Mouse (Mus musculus) hindbrain, postnatal 0 days (tissue): ENCODE results near the gene Sh3bgrl. TPM values are rescaled to one million over a fixed set of nuclear protein-coding genes. Genes with fewer than 3 reads are reported as not detected.

Experiments used
- ATAC-seq: fragments of 200-750 bp; cut with Nextera tagmentation; 2 replicates; pipeline ENCODE4 v1.8.0; 2017; ENCODE audit warnings: mild to moderate bottlenecking, moderate TSS enrichment, moderate library complexity
- DNase-seq: peaks from one replicate; pipeline ENCODE4 v3.0.0-alpha.2; 2015; ENCODE audit warnings: low spot score
- H3K27ac ChIP-seq: fragments of 300-500 bp; sonication (generic); 2 replicates; pipeline ENCODE4 v1.5.1; 2014; ENCODE audit warnings: mild to moderate bottlenecking
- H3K27me3 ChIP-seq: fragments of 300-500 bp; sonication (generic); 2 replicates; pipeline ENCODE4 v1.6.1; 2014; ENCODE audit warnings: low read length, mixed read lengths; ENCODE audit not compliant: insufficient read depth
- H3K36me3 ChIP-seq: fragments of 300-500 bp; sonication (generic); 2 replicates; pipeline ENCODE4 v1.6.1; 2014; ENCODE audit warnings: low read length, mixed read lengths; ENCODE audit not compliant: insufficient read depth
- H3K4me1 ChIP-seq: fragments of 300-500 bp; sonication (generic); 2 replicates; pipeline ENCODE4 v1.6.1; 2014; ENCODE audit warnings: antibody characterized with exemption, low read length, mixed read lengths; ENCODE audit not compliant: insufficient read depth
- H3K4me2 ChIP-seq: fragments of 300-500 bp; sonication (generic); 2 replicates; pipeline ENCODE4 v1.6.1; 2014; ENCODE audit warnings: low read depth, mild to moderate bottlenecking, low read length, moderate library complexity, mixed read lengths
- H3K4me3 ChIP-seq: fragments of 300-500 bp; sonication (generic); 2 replicates; pipeline ENCODE4 v1.5.1; 2014; ENCODE audit warnings: low read length
- H3K9ac ChIP-seq: fragments of 300-500 bp; sonication (generic); replicated peaks from 2 replicates; pipeline ENCODE4 v1.6.1; 2014; ENCODE audit warnings: mild to moderate bottlenecking, low read length, moderate library complexity, mixed read lengths
- H3K9me3 ChIP-seq: fragments of 300-500 bp; sonication (generic); 2 replicates; pipeline ENCODE4 v1.6.1; 2016; ENCODE audit warnings: low read length, mixed read lengths
- CTCF ChIP-seq: IDR thresholded peaks from 2 replicates; pipeline ENCODE4 v1.5.1; 2016; ENCODE audit warnings: antibody characterized with exemption, control low read depth, low read depth
- WGBS: fragments of 180-500 bp; shearing (Covaris S2); extraction: QIAGEN DNeasy Blood & Tissue Kit; methylation state at CpG from one replicate; pipeline ENCODE4 v1.1.7; 2014; 5-methylcytosine and 5-hydroxymethylcytosine counted together
- polyA plus RNA-seq: library from polyadenylated mRNA; unstranded; fragments of >200 nt; fragmentation: Nextera tagmentation; extraction: Ambion mirVana; gene quantifications from 2 replicates; pipeline ENCODE4 v1.2.1, GENCODE M21; 2015
- total RNA-seq: library from RNA; depleted of rRNA; stranded (reverse); fragments of >200 nt; gene quantifications from 2 replicates; pipeline ENCODE4 v1.2.3, GENCODE M21; 2014

Sh3bgrl gene
- total and polyA plus RNA-seq, 2 experiments from 2014 or later, result 66.8 to 143 TPM

DNA sequence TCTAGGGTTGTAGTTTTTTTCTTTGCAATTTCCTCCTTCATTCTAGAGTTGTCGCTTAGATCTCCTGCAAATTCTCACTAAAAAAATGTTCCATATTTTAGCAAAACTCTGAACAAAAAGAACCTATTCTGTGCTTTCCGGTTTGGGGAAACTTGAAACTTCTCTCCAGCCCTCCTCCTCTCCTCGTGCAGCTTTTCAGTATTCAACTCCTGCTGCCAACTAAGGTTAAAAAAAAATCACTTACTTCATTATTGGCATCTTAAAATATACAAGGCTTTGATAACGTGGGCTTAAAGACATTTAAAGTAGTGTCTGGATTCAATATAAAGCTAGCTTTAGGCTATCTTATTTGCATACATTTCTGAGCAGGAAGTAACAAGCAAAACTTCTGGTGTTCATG, 365 bp upstream of the Sh3bgrl start:
- no peak for TF ChIP-seq CTCF

DNA sequence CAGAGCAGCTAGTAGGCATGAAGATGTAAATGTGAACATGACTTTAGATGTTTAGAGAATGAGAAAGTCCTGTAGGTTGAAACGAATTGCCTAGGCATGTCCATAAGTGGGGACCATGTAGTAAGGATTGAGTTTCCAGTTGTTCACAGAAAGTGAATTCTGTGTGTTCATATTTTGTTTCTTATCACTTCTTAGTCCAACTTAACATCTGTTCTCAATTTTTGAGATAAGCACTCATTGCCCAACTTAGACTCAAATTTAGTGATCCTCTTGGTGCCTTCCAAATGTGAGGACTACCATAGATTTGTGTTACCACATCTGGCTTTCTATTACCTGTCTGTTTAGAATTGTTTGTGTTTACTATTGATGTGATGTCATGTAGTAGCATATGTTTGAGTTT, 3.3 kb downstream of the Sh3bgrl start:
- WGBS, result 84% methylated on average over 1 of the region's 1 CpGs
- Histone ChIP-seq H3K9ac (no peak overlapping the region), H3K4me3 (no peak overlapping the region), H3K9me3 (no peaks in the 10 kb centered on the region), H3K27me3 (no peaks in the 10 kb centered on the region), H3K4me1 (no peaks in the 10 kb centered on the region), H3K27ac (no peak overlapping the region), H3K36me3 (no peaks in the 10 kb centered on the region), H3K4me2 (no peak overlapping the region)
- ATAC-seq (no peak), DNase-seq (no peak)
- no peak for TF ChIP-seq CTCF

More for the DNA sequence above, 365 bp upstream of the Sh3bgrl start:
- DNase-seq, result peak; percentile 12
- Histone ChIP-seq H3K4me3 (peak overlapping the region; percentile 49), H3K9me3 (no peaks in the 10 kb centered on the region), H3K9ac (peak overlapping the region; percentile 60; the same call in 1 of the 2 replicates), H3K4me2 (peak overlapping the region; percentile 55), H3K27ac (peak overlapping the region; percentile 76), H3K36me3 (no peaks in the 10 kb centered on the region), H3K4me1 (no peaks in the 10 kb centered on the region), H3K27me3 (no peaks in the 10 kb centered on the region)
- 20% methylated on average over 4 of the region's 4 CpGs for WGBS
- 0 out of 2 replicates have a peak, but pooled peaks have one; percentile 13 for ATAC-seq

DNA sequence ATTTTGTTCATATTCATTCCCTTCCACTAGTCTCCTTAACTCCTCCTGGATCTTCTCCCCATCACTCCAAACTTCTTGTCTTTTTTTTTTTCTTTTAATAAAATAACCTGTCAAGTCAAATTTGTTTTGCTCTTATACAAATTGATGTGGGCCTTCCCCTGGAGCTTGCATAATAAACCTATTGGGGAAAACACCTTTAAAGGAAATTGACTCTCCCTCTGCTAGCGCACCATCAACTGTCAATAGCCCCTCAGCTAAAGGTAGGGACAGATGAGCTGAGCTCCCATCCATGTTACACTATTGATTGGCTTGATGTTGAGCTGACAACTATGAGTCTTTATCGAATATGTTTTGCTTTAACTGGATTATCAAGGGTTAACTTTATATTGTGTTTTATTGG, 5.3 kb downstream of the Sh3bgrl start:
- Histone ChIP-seq H3K36me3 (no peaks in the 10 kb centered on the region), H3K4me1 (no peaks in the 10 kb centered on the region), H3K27me3 (no peaks in the 10 kb centered on the region), H3K27ac (no peak overlapping the region), H3K9me3 (no peaks in the 10 kb centered on the region), H3K4me3 (no peak overlapping the region), H3K9ac (no peak overlapping the region), H3K4me2 (no peak overlapping the region)
- no peak for DNase-seq
- WGBS, result 87% methylated on average over 2 of the region's 2 CpGs
- no peak for ATAC-seq
- no peak for TF ChIP-seq CTCF

DNA sequence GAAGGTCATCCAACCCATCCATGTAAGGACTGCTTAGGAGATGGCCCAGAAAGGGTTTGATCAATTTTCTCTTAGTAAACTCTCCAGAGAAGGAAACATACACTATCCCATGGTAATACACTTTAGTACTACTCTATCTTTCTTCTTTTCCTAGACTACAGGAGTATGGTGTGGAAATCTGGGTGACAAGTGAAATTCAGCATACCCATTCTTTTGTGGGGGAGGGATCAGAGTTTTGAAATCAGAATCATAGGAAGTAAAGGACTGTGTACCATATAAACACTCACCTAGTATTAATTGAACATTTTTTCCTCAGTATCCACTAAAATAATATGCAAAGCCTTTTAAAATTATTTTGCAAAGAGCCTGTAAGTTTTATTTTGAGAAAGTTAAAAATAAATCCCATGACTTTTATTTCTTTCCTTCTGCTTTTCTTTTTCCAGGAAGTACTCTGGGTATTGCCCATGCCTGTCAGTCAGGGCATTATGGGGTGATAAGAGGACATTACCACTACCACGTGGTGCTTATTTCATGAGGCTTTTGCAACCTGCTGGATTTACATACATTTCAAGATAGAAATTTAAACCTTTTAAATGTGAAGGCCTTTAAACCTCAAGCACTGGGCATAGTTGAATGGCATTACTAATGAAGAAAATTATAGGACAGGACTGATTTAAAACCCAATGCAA, 13.1 kb downstream of the Sh3bgrl start:
- Histone ChIP-seq H3K27ac (no peak overlapping the region), H3K4me3 (no peak overlapping the region), H3K36me3 (no peaks in the 10 kb centered on the region), H3K27me3 (no peaks in the 10 kb centered on the region), H3K4me1 (no peaks in the 10 kb centered on the region), H3K9ac (no peak overlapping the region), H3K9me3 (no peaks in the 10 kb centered on the region), H3K4me2 (no peak overlapping the region)
- no peak for TF ChIP-seq CTCF
- WGBS, result 56% methylated on average over 1 of the region's 1 CpGs
- DNase-seq, result no peak
- ATAC-seq, result no peak

DNA sequence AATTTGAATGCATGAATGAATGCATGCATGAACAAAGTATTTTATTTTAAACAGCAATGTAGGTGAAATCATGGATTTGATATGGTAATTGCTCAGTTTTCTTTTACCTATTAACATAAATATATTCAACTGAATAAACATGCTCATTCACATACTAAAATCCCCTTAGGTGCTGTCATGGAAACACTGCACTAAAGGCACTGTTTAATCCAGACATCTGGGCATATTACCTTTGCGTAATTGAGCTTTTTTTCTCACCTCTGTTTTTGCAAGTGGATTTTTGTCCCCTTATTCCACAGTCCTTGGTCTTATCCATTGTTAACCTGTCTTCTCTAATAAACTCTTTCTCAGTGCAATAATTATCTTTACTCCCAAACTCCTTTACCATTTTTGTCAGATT, 17.7 kb downstream of the Sh3bgrl start:
- H3K27me3 ChIP-seq, result no peaks in the 10 kb centered on the region
- no peak overlapping the region for H3K4me3 ChIP-seq
- H3K9ac ChIP-seq, result no peak overlapping the region
- no peaks in the 10 kb centered on the region for H3K9me3 ChIP-seq
- no peak for DNase-seq
- H3K4me2 ChIP-seq, result no peak overlapping the region
- no peak overlapping the region for H3K27ac ChIP-seq
- H3K4me1 ChIP-seq, result no peaks in the 10 kb centered on the region
- ATAC-seq, result no peak
- WGBS, result 78% methylated on average over 1 of the region's 1 CpGs
- no peak for TF ChIP-seq CTCF
- H3K36me3 ChIP-seq, result no peaks in the 10 kb centered on the region

DNA sequence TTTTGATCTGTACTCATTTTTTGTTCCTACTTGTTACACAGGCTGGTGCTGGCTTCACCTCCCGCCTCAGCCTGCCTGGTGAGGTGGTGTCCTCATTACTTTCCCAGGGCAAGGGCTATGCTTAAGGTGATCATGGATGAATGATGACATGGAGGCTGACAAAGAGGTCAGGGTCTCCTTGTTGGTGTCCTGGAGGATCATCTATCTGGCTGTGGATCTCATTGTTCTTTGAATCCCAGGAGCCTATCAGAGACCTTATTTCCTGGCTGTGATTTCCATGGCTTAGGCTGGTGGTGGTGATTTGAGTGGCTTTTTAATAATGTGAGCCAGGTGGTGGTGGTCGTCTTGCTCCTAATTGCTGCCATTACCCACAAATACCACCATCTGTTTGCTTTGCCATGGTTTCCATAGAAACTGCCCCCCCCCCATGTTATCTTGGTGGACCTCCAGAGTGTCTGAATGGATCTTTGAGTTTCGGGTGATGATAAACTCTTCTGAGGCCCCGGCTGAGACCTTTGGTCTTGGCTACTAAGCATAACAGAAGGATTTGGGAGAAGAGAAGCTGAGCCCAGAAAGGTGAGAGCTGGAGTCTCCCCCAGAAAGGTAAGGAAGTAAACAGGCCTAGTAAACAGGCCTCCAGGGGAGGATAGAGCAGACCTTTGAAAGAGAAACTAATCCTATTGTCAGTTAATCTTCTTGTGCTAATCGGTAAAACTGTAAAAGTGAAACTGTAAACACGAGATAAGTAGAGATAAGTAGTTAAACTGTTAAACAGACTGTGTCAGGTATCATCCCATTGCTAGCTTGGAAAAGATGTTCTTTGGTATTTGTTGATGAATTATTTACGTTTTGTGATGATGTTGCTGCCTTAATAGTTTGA, 18.5 kb downstream of the Sh3bgrl start:
- no peak overlapping the region for H3K27ac ChIP-seq
- WGBS, result 42% methylated on average over 7 of the region's 7 CpGs
- TF ChIP-seq CTCF, result no peak
- H3K36me3 ChIP-seq, result no peaks in the 10 kb centered on the region
- 0 out of 2 replicates have a peak, but pooled peaks have one; percentile 38 for ATAC-seq
- H3K4me1 ChIP-seq, result no peaks in the 10 kb centered on the region
- no peak overlapping the region for H3K9ac ChIP-seq
- no peaks in the 10 kb centered on the region for H3K27me3 ChIP-seq
- peak; percentile 18 for DNase-seq
- no peaks in the 10 kb centered on the region for H3K9me3 ChIP-seq
- H3K4me3 ChIP-seq, result no peak overlapping the region
- no peak overlapping the region for H3K4me2 ChIP-seq
